Mouse (Mus musculus): ENCODE measurements around the gene Rhox2g. TPM values are rescaled to one million over a fixed set of nuclear protein-coding genes. Genes with fewer than 3 reads are reported as not detected.

The Rhox2g gene
- total RNA-seq (2023): not detected

DNA sequence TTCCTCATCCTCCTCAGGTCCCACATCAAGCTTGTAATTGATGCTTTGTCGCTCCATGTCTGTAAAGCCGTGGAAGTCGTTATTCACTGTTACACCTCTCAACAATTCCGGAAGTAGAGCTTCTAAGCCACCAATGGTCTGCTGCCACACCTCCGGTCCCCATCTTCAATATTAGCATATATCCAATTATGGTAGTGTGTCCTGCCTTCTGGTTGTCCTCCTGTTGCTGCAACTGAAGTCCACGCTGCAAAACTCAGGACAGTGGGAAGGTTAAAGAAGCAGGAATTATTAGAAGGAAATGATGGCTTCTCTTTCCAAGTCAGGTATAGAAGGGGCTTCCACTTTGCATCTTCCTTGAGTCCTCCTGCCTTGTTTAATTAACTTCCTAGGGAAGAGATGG, at the start of gene Rhox2g:
Rhox2g (minus strand) TSS at position 101 of the 400 bp plus-strand sequence.

DNA sequence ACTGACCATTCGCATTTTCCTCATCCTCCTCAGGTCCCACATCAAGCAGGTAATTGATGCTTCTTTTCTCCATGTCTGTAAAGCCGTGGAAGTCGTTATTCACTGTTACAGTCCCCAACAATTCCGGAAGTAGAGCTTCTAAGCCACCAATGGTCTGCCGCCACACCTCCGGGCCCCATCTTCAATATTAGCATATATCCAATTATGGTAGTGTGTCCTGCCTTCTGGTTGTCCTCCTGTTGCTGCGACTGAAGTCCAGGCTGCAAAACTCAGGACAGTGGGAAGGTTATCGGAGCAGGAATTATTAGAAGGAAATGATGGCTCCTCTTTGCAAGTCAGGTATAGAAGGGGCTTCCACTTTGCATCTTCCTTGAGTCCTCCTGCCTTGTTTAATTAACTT, 29.9 kb upstream of the Rhox2g start, which contains the start of gene Rhox2h:
Rhox2h (minus strand) TSS at position 101 of the 400 bp plus-strand sequence.

DNA sequence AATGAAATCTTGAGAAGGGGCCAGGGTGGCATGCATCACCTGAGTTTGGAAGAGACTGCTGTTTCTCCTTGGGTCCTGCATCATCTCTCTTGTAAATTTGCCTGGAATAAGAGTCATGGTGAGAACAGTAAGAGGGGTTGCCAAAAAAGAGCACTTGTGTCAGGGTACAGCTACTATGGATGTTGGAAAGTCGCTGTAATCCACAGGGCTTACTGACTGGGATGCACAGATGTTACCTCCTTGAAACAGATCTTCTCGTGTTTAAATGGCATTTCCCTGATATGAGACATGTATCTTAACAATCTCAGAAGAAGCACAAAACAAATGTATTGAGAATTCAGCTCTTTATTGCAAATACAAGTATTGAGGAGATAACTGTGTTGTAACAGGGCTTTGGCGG, 25.4 kb upstream of the Rhox2g start, which contains the start of gene Rhox3h:
Rhox3h (minus strand) TSS at position 101 of the 400 bp plus-strand sequence.

DNA sequence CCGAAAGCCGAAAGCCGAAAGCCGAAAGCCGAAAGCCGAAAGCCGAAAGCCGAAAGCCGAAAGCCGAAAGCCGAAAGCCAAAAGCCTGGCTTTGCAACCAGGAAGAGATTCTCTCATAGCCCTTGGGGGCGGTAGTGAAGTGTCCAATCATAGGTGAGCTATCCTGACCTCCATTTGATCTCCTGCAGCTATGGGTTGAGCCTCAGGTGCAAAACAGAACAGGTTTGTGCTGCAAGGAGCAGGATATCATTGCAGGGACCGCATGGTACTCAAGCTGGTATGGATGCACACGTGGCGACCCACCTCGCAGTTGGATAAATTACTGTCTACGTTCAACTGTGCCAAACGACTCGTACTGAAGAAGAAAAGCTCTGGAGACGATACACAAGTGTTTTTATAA, 8.0 kb upstream of the Rhox2g start, which contains the start of gene Rhox4g:
Rhox4g (minus strand) TSS at position 101 of the 400 bp plus-strand sequence.

DNA sequence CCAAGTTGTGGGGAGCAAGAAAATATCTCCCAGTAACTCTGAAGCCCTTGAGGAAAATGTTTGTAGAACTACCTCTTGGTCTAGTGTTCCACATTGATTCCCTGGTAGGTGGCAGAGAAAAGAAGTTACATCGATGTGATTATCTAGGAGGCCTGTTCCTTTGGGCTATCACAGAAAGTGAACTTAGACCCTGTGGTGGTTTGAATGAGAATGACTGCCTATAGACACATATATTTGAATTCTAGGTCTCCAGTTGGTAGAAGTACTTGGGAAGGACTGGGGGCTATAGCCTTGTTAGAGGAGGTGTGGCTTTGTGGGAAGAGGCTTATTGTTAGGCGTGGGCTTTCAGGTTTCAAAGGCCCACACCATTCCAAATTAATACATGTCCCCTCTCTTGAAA, 14.8 kb downstream of the Rhox2g start, which contains the start of gene Rhox3g:
Rhox3g (minus strand) TSS at position 101 of the 400 bp plus-strand sequence.

DNA sequence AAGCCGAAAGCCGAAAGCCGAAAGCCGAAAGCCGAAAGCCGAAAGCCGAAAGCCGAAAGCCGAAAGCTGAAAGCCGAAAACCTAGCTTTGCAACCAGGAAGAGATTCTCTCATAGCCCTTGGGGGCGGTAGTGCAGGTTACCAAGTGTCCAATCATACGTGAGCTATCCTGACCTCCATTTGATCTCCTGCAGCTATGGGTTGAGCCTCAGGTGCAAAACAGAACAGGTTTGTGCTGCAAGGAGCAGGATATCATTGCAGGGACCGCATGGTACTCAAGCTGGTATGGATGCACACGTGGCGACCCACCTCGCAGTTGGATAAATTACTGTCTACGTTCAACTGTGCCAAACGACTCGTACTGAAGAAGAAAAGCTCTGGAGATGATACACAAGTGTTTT, 35.7 kb downstream of the Rhox2g start, which contains the start of gene Rhox4f:
Rhox4f (minus strand) TSS at position 101 of the 400 bp plus-strand sequence.

Other genes starting within 250 kb of the Rhox2g start
- not detected for gene Rhox2b, start 231.4 kb downstream of the Rhox2g start, total RNA-seq (2023)
- not detected for gene Rhox4b, start 211.0 kb downstream of the Rhox2g start, total RNA-seq (2023)
- gene Rhox2c, start 189.8 kb downstream of the Rhox2g start, total RNA-seq (2023): not detected
- gene Rhox3c, start 184.9 kb downstream of the Rhox2g start, total RNA-seq (2023): not detected
- gene Rhox4c, start 163.1 kb downstream of the Rhox2g start, total RNA-seq (2023): not detected
- not detected for gene Rhox2d, start 150.0 kb downstream of the Rhox2g start, total RNA-seq (2023)
- not detected for gene Rhox4d, start 129.1 kb downstream of the Rhox2g start, total RNA-seq (2023)
- not detected for gene Rhox2e, start 113.0 kb downstream of the Rhox2g start, total RNA-seq (2023)
- gene Rhox3e, start 101.5 kb downstream of the Rhox2g start, total RNA-seq (2023): not detected
- not detected for gene Rhox4e, start 86.1 kb downstream of the Rhox2g start, total RNA-seq (2023)
- not detected for gene Rhox2f, start 72.1 kb downstream of the Rhox2g start, total RNA-seq (2023)
- gene Rhox3f, start 62.5 kb downstream of the Rhox2g start, total RNA-seq (2023): not detected
- gene Rhox4f, start 35.8 kb downstream of the Rhox2g start, total RNA-seq (2023): not detected
- gene Rhox3g, start 14.9 kb downstream of the Rhox2g start, total RNA-seq (2023): not detected
- gene Rhox4g, start 7.9 kb upstream of the Rhox2g start, total RNA-seq (2023): not detected
- not detected for gene Rhox3h, start 25.3 kb upstream of the Rhox2g start, total RNA-seq (2023)
- not detected for gene Rhox2h, start 29.8 kb upstream of the Rhox2g start, total RNA-seq (2023)
- gene Rhox5, start 161.4 kb upstream of the Rhox2g start, total RNA-seq (2023): not detected
- not detected for gene Rhox6, start 183.4 kb upstream of the Rhox2g start, total RNA-seq (2023)
- not detected for gene Rhox7a, start 188.2 kb upstream of the Rhox2g start, total RNA-seq (2023)
- gene Rhox8, start 235.5 kb upstream of the Rhox2g start, total RNA-seq (2023): not detected